Mouse (Mus musculus) ovary, adult 18-20 months (tissue): ENCODE results near the gene Nelfb.

Experiments used
- DNase-seq: peaks from one replicate; pipeline ENCODE4 v3.0.0; 2022; ENCODE audit warnings: low spot score, mixed read lengths

Gene Nelfb

GRCm38 (mm10) chr2:25196172-25196954 is 14.9 kb downstream of the Nelfb start, which contains the start of gene Tor4a:
Tor4a (minus strand) TSS chr2:25196886.
- peak; percentile 82 for DNase-seq

GRCm38 (mm10) chr2:25195211-25196156 is 15.8 kb downstream of the Nelfb start:
- DNase-seq: peak; percentile 46

- no peak for DNase-seq
Observed at GRCm38 (mm10) chr2:25194486-25195171, 16.7 kb downstream of the Nelfb start.

- DNase-seq: no peak
Observed at GRCm38 (mm10) chr2:25194006-25194405, 17.3 kb downstream of the Nelfb start.

GRCm38 (mm10) chr2:25193330-25193770 is 17.9 kb downstream of the Nelfb start:
- peak; percentile 57 for DNase-seq

- no peak for DNase-seq
Observed at GRCm38 (mm10) chr2:25187841-25188240, 23.4 kb downstream of the Nelfb start.

- DNase-seq: no peak
Observed at GRCm38 (mm10) chr2:25186575-25186930, 24.7 kb downstream of the Nelfb start.

GRCm38 (mm10) chr2:25185625-25186574 is 25.4 kb downstream of the Nelfb start:
- no peak for DNase-seq

GRCm38 (mm10) chr2:25184496-25184895 is 26.8 kb downstream of the Nelfb start:
- no peak for DNase-seq

GRCm38 (mm10) chr2:25183336-25183735 is 28.0 kb downstream of the Nelfb start:
- no peak for DNase-seq

GRCm38 (mm10) chr2:25182664-25183063 is 28.6 kb downstream of the Nelfb start:
- DNase-seq: no peak

GRCm38 (mm10) chr2:25181891-25182397 is 29.3 kb downstream of the Nelfb start:
- DNase-seq: no peak

GRCm38 (mm10) chr2:25180973-25181890 is 30.1 kb downstream of the Nelfb start:
- no peak for DNase-seq

- peak; percentile 78 for DNase-seq
Observed at GRCm38 (mm10) chr2:25180478-25180903, 30.8 kb downstream of the Nelfb start, which contains the start of gene Nrarp. Nrarp (plus strand) TSS chr2:25180758.

- no peak for DNase-seq
Observed at GRCm38 (mm10) chr2:25179566-25180217, 31.6 kb downstream of the Nelfb start.

GRCm38 (mm10) chr2:25178285-25178972 is 32.9 kb downstream of the Nelfb start:
- no peak for DNase-seq

GRCm38 (mm10) chr2:25177685-25178084 is 33.6 kb downstream of the Nelfb start:
- DNase-seq: no peak

GRCm38 (mm10) chr2:25177076-25177475 is 34.2 kb downstream of the Nelfb start:
- no peak for DNase-seq
